In genomic region chr5:75085521-75085875, GRCm38 (mm10) we compare ENCODE assay signal across 21 mouse cellular contexts. TPM values are rescaled to one million over a fixed set of nuclear protein-coding genes. Genes with fewer than 3 reads are reported as not detected.
DNase-seq lines count a peak whose midpoint lies in the region; ATAC-seq and TF ChIP-seq lines count a peak whose summit lies in the region.
"Had no signal": no experiment of that assay in that cellular context is flagged by ENCODE, and none has a peak within 500 bp of the region (broad histone marks: within the 10 kb centered on the region; RNA-seq: fewer than 3 reads in every experiment).

No protein-coding gene starts in this region.

- peak overlapping the region; percentile 36; the same call in 1 of the 2 replicates for H3K4me3 ChIP-seq in hindbrain, embryonic 10.5 days
- H3K4me3 ChIP-seq in hindbrain, postnatal 0 days (ENCODE audit: low read length) = no peak overlapping the region
- peak overlapping the region in 1 of 2 experiments; percentile 17; a peak in 1 of 4 replicates for H3K4me3 ChIP-seq in ES-E14 (ENCODE audit: insufficient read depth in 1 of 2, low read depth in 1 of 2, low read length in 2 of 2, poor library complexity in 1 of 2, severe bottlenecking in 1 of 2)
- no peak overlapping the region for H3K4me3 ChIP-seq in forebrain, embryonic 14.5 days (ENCODE audit: low read depth, low read length)
- no peak overlapping the region for H3K4me3 ChIP-seq in midbrain, embryonic 15.5 days

- H3K4me2 ChIP-seq in hindbrain, postnatal 0 days (ENCODE audit: low read depth, low read length) = no peak overlapping the region
- peak overlapping the region; percentile 44; the same call in 1 of the 2 replicates for H3K4me2 ChIP-seq in forebrain, embryonic 14.5 days (ENCODE audit: low read length)
- H3K4me2 ChIP-seq in midbrain, embryonic 15.5 days = no peak overlapping the region

- 3% methylated on average over 17 of the region's 17 CpGs for WGBS in hindbrain, embryonic 10.5 days
- WGBS in hindbrain, postnatal 0 days = 3% methylated on average over 15 of the region's 17 CpGs
- WGBS in forebrain, embryonic 14.5 days = under 1% methylated on average over 17 of the region's 17 CpGs
- 4% methylated on average over 17 of the region's 17 CpGs for WGBS in midbrain, embryonic 15.5 days

- TF ChIP-seq CTCF in hindbrain, postnatal 0 days (IDR thresholded peaks at IDR 0.05; ENCODE audit: low read depth) = no peak

- no peaks in the 10 kb centered on the region for H3K36me3 ChIP-seq in hindbrain, embryonic 10.5 days
- H3K36me3 ChIP-seq in hindbrain, postnatal 0 days (ENCODE audit: insufficient read depth, low read length) = no peaks in the 10 kb centered on the region
- H3K36me3 ChIP-seq in ES-E14 (ENCODE audit: control insufficient read depth, insufficient read depth, low read length, poor library complexity, severe bottlenecking) = no peaks in the 10 kb centered on the region
- H3K36me3 ChIP-seq in forebrain, embryonic 14.5 days (ENCODE audit: control insufficient read depth, insufficient read depth, low read length) = no peaks in the 10 kb centered on the region
- no peaks in the 10 kb centered on the region for H3K36me3 ChIP-seq in midbrain, embryonic 15.5 days (replicated peaks)
- H3K36me3 ChIP-seq: limb, embryonic 12.5 days had no signal

- H3K4me1 ChIP-seq in hindbrain, embryonic 10.5 days (replicated peaks) = peaks cover 36% of the 10 kb centered on the region
- H3K4me1 ChIP-seq in hindbrain, postnatal 0 days (ENCODE audit: insufficient read depth, low read length) = no peaks in the 10 kb centered on the region; the same call in 1 of the 2 replicates
- peaks cover 7 to 14% of the 10 kb centered on the region in 2 experiments for H3K4me1 ChIP-seq in ES-E14 (ENCODE audit: control insufficient read depth in 2 of 2, insufficient read depth in 2 of 2, low read length in 2 of 2, poor library complexity in 1 of 2)
- H3K4me1 ChIP-seq in forebrain, embryonic 14.5 days (ENCODE audit: control insufficient read depth, insufficient read depth, low read length) = peaks cover 15% of the 10 kb centered on the region
- H3K4me1 ChIP-seq in midbrain, embryonic 15.5 days = peaks cover 18% of the 10 kb centered on the region

- no peaks in the 10 kb centered on the region for H3K9me3 ChIP-seq in hindbrain, embryonic 10.5 days
- H3K9me3 ChIP-seq in hindbrain, postnatal 0 days (ENCODE audit: low read length) = no peaks in the 10 kb centered on the region
- no peaks in the 10 kb centered on the region for H3K9me3 ChIP-seq in ES-E14 (ENCODE audit: control insufficient read depth, insufficient read depth, low read depth, low read length)
- H3K9me3 ChIP-seq in forebrain, embryonic 14.5 days (replicated peaks; ENCODE audit: control insufficient read depth, low read length) = no peaks in the 10 kb centered on the region
- no peaks in the 10 kb centered on the region for H3K9me3 ChIP-seq in midbrain, embryonic 15.5 days
- H3K9me3 ChIP-seq: limb, embryonic 12.5 days had no signal

- peaks cover 100% of the 10 kb centered on the region for H3K27me3 ChIP-seq in hindbrain, embryonic 10.5 days (ENCODE audit: insufficient read depth, poor library complexity, severe bottlenecking)
- H3K27me3 ChIP-seq in hindbrain, postnatal 0 days (ENCODE audit: insufficient read depth, low read length) = peaks cover 64% of the 10 kb centered on the region
- H3K27me3 ChIP-seq in forebrain, embryonic 14.5 days (replicated peaks; ENCODE audit: control insufficient read depth, insufficient read depth, low read length) = peaks cover 54% of the 10 kb centered on the region
- peaks cover 76% of the 10 kb centered on the region for H3K27me3 ChIP-seq in midbrain, embryonic 15.5 days (replicated peaks)

- no peak overlapping the region for H3K9ac ChIP-seq in hindbrain, postnatal 0 days (replicated peaks; ENCODE audit: low read length)
- H3K9ac ChIP-seq in ES-E14 (ENCODE audit: insufficient read depth, low read depth, low read length, poor library complexity, severe bottlenecking) = no peak overlapping the region
- H3K9ac ChIP-seq in forebrain, embryonic 14.5 days (ENCODE audit: low read length) = no peak overlapping the region
- H3K9ac ChIP-seq in midbrain, embryonic 15.5 days = no peak overlapping the region
- H3K9ac ChIP-seq: limb, embryonic 12.5 days had no signal

- no peak for ATAC-seq in hindbrain, postnatal 0 days
- ATAC-seq in forebrain, embryonic 14.5 days = peak; percentile 63
- 0 out of 2 replicates have a peak, but pooled peaks have one; percentile 20 for ATAC-seq in midbrain, embryonic 15.5 days (replicated peaks)

- no peak overlapping the region for H3K27ac ChIP-seq in hindbrain, embryonic 10.5 days
- no peak overlapping the region for H3K27ac ChIP-seq in hindbrain, postnatal 0 days
- 0 out of 2 replicates have a peak overlapping the region, but pooled peaks have one; percentile 8 for H3K27ac ChIP-seq in ES-E14 (ENCODE audit: insufficient read depth, low read depth, low read length, poor library complexity, severe bottlenecking)
- H3K27ac ChIP-seq in forebrain, embryonic 14.5 days (ENCODE audit: low read depth, low read length) = no peak overlapping the region; the same call in 1 of the 2 replicates
- H3K27ac ChIP-seq in midbrain, embryonic 15.5 days = no peak overlapping the region
- H3K27ac ChIP-seq: limb, embryonic 12.5 days had no signal

- in situ Hi-C loops in ES-E14 (cut with MboI; ENCODE audit: low sequenced_read_pairs in 2 of 2, unreplicated experiment in 2 of 2) = no loop called here

- no peak for DNase-seq in hindbrain, embryonic 10.5 days (ENCODE audit: low spot score)
- DNase-seq in hindbrain, postnatal 0 days (ENCODE audit: low spot score) = no peak
- DNase-seq in ES-E14 (ENCODE audit: low read depth, low spot score) = no peak
- DNase-seq in forebrain, embryonic 14.5 days (ENCODE audit: low spot score) = no peak
- DNase-seq in layer of hippocampus, postnatal 10 days (ENCODE audit: low spot score in 2 of 2) = no peak
- no peak for DNase-seq in spleen, postnatal 14 days (ENCODE audit: low spot score in 2 of 2)
- no peak for DNase-seq in adrenal gland, adult 2 months
- DNase-seq: adrenal gland, adult 8-10 months; kidney, postnatal 14 days; layer of hippocampus, adult 9-11 months; lung, postnatal 4 days; right cerebral cortex, postnatal 4 days; thymus, postnatal 4 days had no signal

TF ChIP-seq in ES-E14, 5 proteins besides CTCF, POLR2A, EP300 and RAD21:
- TF ChIP-seq MAFK (IDR thresholded peaks at IDR 0.05; ENCODE audit: insufficient read depth, low read depth, low read length) (no peak), ZC3H11A (IDR thresholded peaks at IDR 0.05; ENCODE audit: borderline replicate concordance, low read depth, low read length) (no peak), CHD2 (IDR thresholded peaks at IDR 0.05; ENCODE audit: low read depth, low read length) (no peak), HCFC1 (IDR thresholded peaks at IDR 0.05; ENCODE audit: borderline replicate concordance, insufficient read depth, low read length) (no peak), ZNF384 (IDR thresholded peaks at IDR 0.05; ENCODE audit: low read depth, low read length) (no peak)

RNA-seq across cellular contexts. Expression of gene Gsx2, which starts 10.1 kb away (rescaled TPM):
- polyA plus RNA-seq in hindbrain, embryonic 10.5 days (2016; fragmentation: Nextera tagmentation; extraction: Ambion mirVana) = 0.67 and 5.9 TPM in 2 replicates
- total RNA-seq in hindbrain, postnatal 0 days (2014; rRNA removed) = 0.47 TPM in 1 of 2 replicates, not detected in the other
- polyA plus RNA-seq in hindbrain, postnatal 0 days (2015; fragmentation: Nextera tagmentation; extraction: Ambion mirVana) = 0.14 TPM in 1 of 2 replicates, not detected in the other
- not detected in 2 replicates for total RNA-seq in ES-E14 (2012; rRNA removed)
- polyA plus RNA-seq in forebrain, embryonic 14.5 days (2014; fragmentation: Nextera tagmentation; extraction: Ambion mirVana) = 5.6 and 7.4 TPM in 2 replicates
- polyA plus RNA-seq in midbrain, embryonic 15.5 days (2015; fragmentation: Nextera tagmentation; extraction: Ambion mirVana) = 0.32 and 0.54 TPM in 2 replicates
- total RNA-seq in layer of hippocampus, postnatal 10 days (2021) = under 1 TPM; 0.47 to 0.59 TPM
- total RNA-seq in adrenal gland, adult 2 months (2021) = not detected
- not detected in 2 replicates for polyA plus RNA-seq in adrenal gland, adult 2 months (2012; rRNA removed)
- total RNA-seq: adrenal gland, adult 8-10 months; gastrocnemius, postnatal 4 days had no signal
- polyA plus RNA-seq: embryonic facial prominence, embryonic 14.5 days; heart, embryonic 16.5 days; intestine, embryonic 14.5 days; limb, embryonic 12.5 days; liver, embryonic 16.5 days; stomach, embryonic 14.5 days had no signal

RNA-seq across cellular contexts. Expression of gene Chic2, which starts 40.9 kb away (rescaled TPM):
- polyA plus RNA-seq in hindbrain, embryonic 10.5 days (2016; fragmentation: Nextera tagmentation; extraction: Ambion mirVana) = 33.3 and 38.7 TPM in 2 replicates
- 10.5 and 12.8 TPM in 2 replicates for total RNA-seq in hindbrain, postnatal 0 days (2014; rRNA removed)
- polyA plus RNA-seq in hindbrain, postnatal 0 days (2015; fragmentation: Nextera tagmentation; extraction: Ambion mirVana) = 33.9 and 34.6 TPM in 2 replicates
- 23.9 and 38.9 TPM in 2 replicates for total RNA-seq in ES-E14 (2012; rRNA removed)
- polyA plus RNA-seq in forebrain, embryonic 14.5 days (2014; fragmentation: Nextera tagmentation; extraction: Ambion mirVana) = 40.6 and 48.0 TPM in 2 replicates
- 27.5 and 30.3 TPM in 2 replicates for polyA plus RNA-seq in midbrain, embryonic 15.5 days (2015; fragmentation: Nextera tagmentation; extraction: Ambion mirVana)
- 10 to 100 TPM; 28.3 to 31.5 TPM for total RNA-seq in layer of hippocampus, postnatal 10 days (2021)
- 10 to 100 TPM; 25.6 to 32.2 TPM for total RNA-seq in adrenal gland, adult 2 months (2021)
- polyA plus RNA-seq in adrenal gland, adult 2 months (2012; rRNA removed) = 1.1 and 1.4 TPM in 2 replicates

Comparison
In these comparisons a context has a peak if more than half of its experiments do, and no peak if none do; other contexts are left out.
1. RNA of gene Chic2, which starts 40.9 kb away (polyA plus RNA-seq): 40.6 to 48.0 TPM in forebrain, embryonic 14.5 days, 33.3 to 38.7 TPM in hindbrain, embryonic 10.5 days, 33.9 to 34.6 TPM in hindbrain, postnatal 0 days and 27.5 to 30.3 TPM in midbrain, embryonic 15.5 days; 1.1 to 1.4 TPM in adrenal gland, adult 2 months; every median in the first group is over 10 times any median in the second.